Mouse (Mus musculus) stomach, embryonic 14.5 days (tissue): ENCODE measurements around the gene Rbfox2. TPM values are rescaled to one million over a fixed set of nuclear protein-coding genes. Genes with fewer than 3 reads are reported as not detected.

Experiments used
- ATAC-seq: fragments of 200-750 bp; cut with Nextera tagmentation; 2 replicates; pipeline ENCODE4 v1.8.0; 2017; ENCODE audit warnings: low read depth, moderate TSS enrichment; ENCODE audit not compliant: insufficient number of reproducible peaks, insufficient read depth, low FRiP score
- H3K27ac ChIP-seq: fragments of 300-500 bp; sonication (generic); 2 replicates; pipeline ENCODE4 v1.5.1; 2014; ENCODE audit warnings: mild to moderate bottlenecking, low read length, moderate library complexity, mixed read lengths
- H3K27me3 ChIP-seq: fragments of 300-500 bp; sonication (generic); 2 replicates; pipeline ENCODE4 v1.6.1; 2014; ENCODE audit warnings: low read length, control low read depth, mixed read lengths; ENCODE audit not compliant: control insufficient read depth, insufficient read depth
- H3K36me3 ChIP-seq: fragments of 300-500 bp; sonication (generic); 2 replicates; pipeline ENCODE4 v1.6.1; 2014; ENCODE audit warnings: mild to moderate bottlenecking, control low read depth, low read length, moderate library complexity, mixed read lengths; ENCODE audit not compliant: control insufficient read depth, insufficient read depth
- H3K4me1 ChIP-seq: fragments of 300-500 bp; sonication (generic); 2 replicates; pipeline ENCODE4 v1.6.1; 2014; ENCODE audit warnings: low read length, control low read depth, mixed read lengths; ENCODE audit not compliant: control insufficient read depth, insufficient read depth
- H3K4me2 ChIP-seq: fragments of 300-500 bp; sonication (generic); replicated peaks from 2 replicates; pipeline ENCODE4 v1.6.1; 2014; ENCODE audit warnings: low read depth, low read length, control low read depth
- H3K4me3 ChIP-seq: fragments of 300-500 bp; sonication (generic); 2 replicates; pipeline ENCODE4 v1.5.1; 2014; ENCODE audit warnings: low read depth, low read length, control low read depth
- H3K9ac ChIP-seq: fragments of 300-500 bp; sonication (generic); replicated peaks from 2 replicates; pipeline ENCODE4 v1.6.1; 2014; ENCODE audit warnings: low read depth, mild to moderate bottlenecking, control low read depth, low read length, moderate library complexity, mixed read lengths
- H3K9me3 ChIP-seq: fragments of 300-500 bp; sonication (generic); 2 replicates; pipeline ENCODE4 v1.6.1; 2016; ENCODE audit warnings: low read depth, low read length, control low read depth; ENCODE audit not compliant: control insufficient read depth
- WGBS: fragments of 180-500 bp; shearing (Covaris S2); extraction: QIAGEN DNeasy Blood & Tissue Kit; methylation state at CpG from one replicate; pipeline ENCODE4 v1.1.7; 2014; 5-methylcytosine and 5-hydroxymethylcytosine counted together
- polyA plus RNA-seq: library from polyadenylated mRNA; unstranded; fragments of >200 nt; fragmentation: Nextera tagmentation; extraction: Ambion mirVana; gene quantifications from 2 replicates; pipeline ENCODE4 v1.2.1, GENCODE M21; 2014

Gene Rbfox2
- polyA plus RNA-seq, 1 experiment from 2014 or later = 90.5 TPM

DNA sequence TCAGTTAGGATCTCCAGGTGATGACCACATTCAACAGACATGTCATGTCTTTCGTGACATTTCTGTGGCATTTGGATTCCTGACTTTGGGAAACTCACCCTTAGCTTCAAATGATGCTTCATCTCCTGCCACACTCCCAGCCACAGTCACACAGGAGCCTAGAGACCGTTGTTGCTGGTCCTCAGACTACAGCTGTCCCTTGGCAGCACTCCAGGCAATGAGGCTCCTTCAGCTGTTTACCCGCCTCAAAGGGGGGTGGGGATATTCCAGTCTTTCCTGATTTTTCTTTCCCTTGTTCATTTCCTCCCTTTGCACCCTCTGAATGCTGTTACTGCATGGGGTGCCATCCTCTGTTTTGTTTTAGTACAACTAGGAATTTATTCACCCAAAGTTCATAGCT lies 150.3 kb downstream of the Rbfox2 start:
- Histone ChIP-seq H3K9me3 (no peaks in the 10 kb centered on the region), H3K4me3 (no peak overlapping the region), H3K27ac (peak overlapping the region; percentile 4; the same call in 1 of the 2 replicates), H3K36me3 (no peaks in the 10 kb centered on the region), H3K4me2 (no peak overlapping the region), H3K9ac (no peak overlapping the region), H3K4me1 (peaks cover 30% of the 10 kb centered on the region), H3K27me3 (no peaks in the 10 kb centered on the region)
- no peak for ATAC-seq
- WGBS = 24% methylated on average over 3 of the region's 3 CpGs

GRCm38 (mm10) chr15:77154248-77154785 lies 152.5 kb downstream of the Rbfox2 start:
- no peaks in the 10 kb centered on the region for H3K27me3 ChIP-seq
- no peak overlapping the region for H3K27ac ChIP-seq
- no peak overlapping the region for H3K9ac ChIP-seq
- no peaks in the 10 kb centered on the region for H3K36me3 ChIP-seq
- no peaks in the 10 kb centered on the region for H3K9me3 ChIP-seq
- H3K4me3 ChIP-seq = no peak overlapping the region
- 62% methylated on average over 10 of the region's 10 CpGs for WGBS
- no peak for ATAC-seq
- peaks cover 41% of the 10 kb centered on the region for H3K4me1 ChIP-seq
- peak overlapping the region; percentile 59; the same call in 1 of the 2 replicates for H3K4me2 ChIP-seq

GRCm38 (mm10) chr15:77153625-77154024 lies 153.2 kb downstream of the Rbfox2 start:
- ATAC-seq = peak; percentile 91
- Histone ChIP-seq H3K4me2 (peak overlapping the region; percentile 59), H3K27ac (peak overlapping the region; percentile 96), H3K9ac (peak overlapping the region; percentile 54), H3K4me3 (peak overlapping the region; percentile 55), H3K36me3 (no peaks in the 10 kb centered on the region), H3K27me3 (no peaks in the 10 kb centered on the region), H3K9me3 (no peaks in the 10 kb centered on the region), H3K4me1 (peaks cover 48% of the 10 kb centered on the region)
- 1% methylated on average over 12 of the region's 12 CpGs for WGBS

- 0% methylated on average over 3 of the region's 3 CpGs for WGBS
- no peaks in the 10 kb centered on the region for H3K36me3 ChIP-seq
- H3K4me1 ChIP-seq = peaks cover 48% of the 10 kb centered on the region
- peak overlapping the region; percentile 96 for H3K27ac ChIP-seq
- ATAC-seq = peak; percentile 64; the same call in 1 of the 2 replicates
- peak overlapping the region; percentile 55 for H3K4me3 ChIP-seq
- H3K4me2 ChIP-seq = peak overlapping the region; percentile 59
- no peaks in the 10 kb centered on the region for H3K27me3 ChIP-seq
- H3K9me3 ChIP-seq = no peaks in the 10 kb centered on the region
- peak overlapping the region; percentile 54 for H3K9ac ChIP-seq
Observed at GRCm38 (mm10) chr15:77153088-77153546, 153.7 kb downstream of the Rbfox2 start.

DNA sequence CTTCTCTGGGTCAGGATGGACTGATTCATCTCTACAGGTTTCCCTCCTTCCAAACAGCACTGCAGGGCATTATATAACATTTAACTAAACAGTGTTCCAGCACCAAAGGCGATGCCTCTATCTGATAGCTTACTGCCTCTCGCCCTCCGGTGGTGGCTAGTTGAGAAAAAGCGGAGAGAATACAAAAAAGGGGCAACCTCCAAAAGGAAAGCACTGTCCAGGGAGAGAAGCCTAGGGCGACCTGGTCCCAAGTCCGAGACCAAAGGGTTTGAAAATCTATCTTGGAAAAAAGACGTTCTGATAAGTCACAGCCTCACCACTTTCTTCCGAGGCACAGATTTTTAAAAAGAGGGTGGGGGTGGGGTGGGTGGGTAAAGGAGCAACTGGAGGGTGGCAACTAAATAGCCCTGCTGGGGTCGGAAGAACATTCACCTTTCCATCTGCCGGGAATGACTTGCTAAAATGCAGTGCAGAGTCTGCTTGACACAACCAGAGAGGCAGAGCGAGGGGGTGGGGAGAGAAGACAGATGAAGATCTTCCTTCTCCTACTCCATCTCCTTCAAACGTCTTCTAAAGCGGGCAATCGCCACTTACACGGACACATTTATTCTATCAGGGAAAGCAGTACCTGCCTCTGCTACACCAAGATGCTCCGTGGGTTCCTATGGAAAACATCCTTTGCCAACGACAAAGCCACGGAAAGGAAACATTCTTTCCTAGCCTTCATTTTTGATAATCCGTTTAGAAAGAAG lies 154.3 kb downstream of the Rbfox2 start:
- Histone ChIP-seq H3K36me3 (no peaks in the 10 kb centered on the region), H3K27me3 (no peaks in the 10 kb centered on the region), H3K27ac (peak overlapping the region; percentile 96), H3K4me3 (peak overlapping the region; percentile 55), H3K4me2 (peak overlapping the region; percentile 59), H3K9me3 (no peaks in the 10 kb centered on the region), H3K9ac (peak overlapping the region; percentile 54), H3K4me1 (peaks cover 46% of the 10 kb centered on the region)
- under 1% methylated on average over 19 of the region's 19 CpGs for WGBS
- ATAC-seq = no peak

- Histone ChIP-seq H3K9ac (peak overlapping the region; percentile 54; the same call in 1 of the 2 replicates), H3K9me3 (no peaks in the 10 kb centered on the region), H3K4me2 (peak overlapping the region; percentile 59), H3K27ac (peak overlapping the region; percentile 96; the same call in 1 of the 2 replicates), H3K27me3 (no peaks in the 10 kb centered on the region), H3K36me3 (no peaks in the 10 kb centered on the region), H3K4me3 (peak overlapping the region; percentile 55), H3K4me1 (peaks cover 41% of the 10 kb centered on the region)
- no peak for ATAC-seq
- WGBS = 5% methylated on average over 4 of the region's 4 CpGs
Observed at GRCm38 (mm10) chr15:77151816-77152215, 155.0 kb downstream of the Rbfox2 start.

DNA sequence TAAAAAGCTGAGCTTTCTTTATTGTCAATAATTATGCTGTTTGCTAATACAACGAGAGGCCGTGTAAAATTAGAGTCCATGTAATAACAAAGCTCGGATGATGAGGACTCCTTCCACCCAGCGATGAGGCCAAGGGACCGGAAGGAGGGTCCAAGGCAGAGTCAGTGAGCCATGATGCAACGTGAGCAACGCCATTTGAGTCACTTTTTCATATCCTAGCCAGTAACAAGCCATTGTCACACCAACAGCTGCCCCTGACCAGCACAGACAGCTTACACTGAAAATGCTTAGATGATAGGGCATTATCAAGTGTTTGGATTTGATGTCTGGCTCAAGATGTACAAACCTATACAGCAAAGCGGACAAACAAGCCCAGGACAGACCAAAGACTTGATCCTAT lies 155.6 kb downstream of the Rbfox2 start:
- Histone ChIP-seq H3K4me1 (peaks cover 35% of the 10 kb centered on the region), H3K27me3 (no peaks in the 10 kb centered on the region), H3K27ac (peak overlapping the region; percentile 92; the same call in 1 of the 2 replicates), H3K4me2 (peak overlapping the region; percentile 59), H3K4me3 (peak overlapping the region; percentile 55), H3K9ac (0 out of 2 replicates have a peak overlapping the region, but pooled peaks have one; percentile 54), H3K36me3 (no peaks in the 10 kb centered on the region), H3K9me3 (no peaks in the 10 kb centered on the region)
- 47% methylated on average over 8 of the region's 8 CpGs for WGBS
- ATAC-seq = no peak

DNA sequence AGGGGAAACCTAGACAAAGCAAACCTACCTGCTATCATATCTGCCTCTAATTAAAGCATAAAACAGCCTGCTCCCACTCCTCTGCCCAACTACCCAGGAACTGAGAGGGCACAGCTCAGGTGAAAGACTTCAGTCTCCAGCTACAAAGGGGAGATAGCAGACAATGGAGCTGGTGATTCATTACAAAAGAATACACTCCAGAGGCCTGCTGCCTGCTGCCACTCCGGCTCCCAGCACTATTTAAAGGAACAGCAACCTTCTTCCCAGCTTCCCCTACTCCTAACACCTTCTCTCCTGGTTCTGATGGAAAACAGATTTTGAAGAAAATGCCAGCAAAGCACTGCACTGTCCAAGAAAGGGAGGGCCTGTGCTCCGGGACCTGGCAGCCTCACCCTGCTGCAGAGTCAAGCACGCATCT lies 156.4 kb downstream of the Rbfox2 start:
- Histone ChIP-seq H3K4me3 (peak overlapping the region; percentile 55), H3K27ac (peak overlapping the region; percentile 92), H3K9me3 (no peaks in the 10 kb centered on the region), H3K4me2 (peak overlapping the region; percentile 59), H3K4me1 (peaks cover 31% of the 10 kb centered on the region), H3K9ac (peak overlapping the region; percentile 22; the same call in 1 of the 2 replicates), H3K36me3 (no peaks in the 10 kb centered on the region), H3K27me3 (no peaks in the 10 kb centered on the region)
- 12% methylated on average over 3 of the region's 3 CpGs for WGBS
- ATAC-seq = no peak; the same call in 1 of the 2 replicates
